Mouse (Mus musculus) stomach, postnatal 0 days (tissue): ENCODE measurements around the gene Gm12184.

Experiments used
- CTCF ChIP-seq: IDR thresholded peaks from 2 replicates; pipeline ENCODE4 v1.5.1; 2016; ENCODE audit warnings: antibody characterized with exemption, low read depth, mild to moderate bottlenecking, moderate library complexity
- EP300 ChIP-seq: optimal IDR thresholded peaks from 2 replicates; pipeline ENCODE3; 2016; ENCODE audit warnings: antibody characterized with exemption

- TF ChIP-seq CTCF = no peak
- TF ChIP-seq EP300 = no peak
Observed at GRCm38 (mm10) chr11:48830279-48830678, 3.8 kb upstream of the Gm12184 start.
